Mouse (Mus musculus) right cerebral cortex, postnatal 4 days (tissue): ENCODE results near the gene Plekhb2.

Experiments
- DNase-seq: peaks from one replicate; pipeline ENCODE4 v3.0.0-alpha.2; 2022

Plekhb2 gene

DNA sequence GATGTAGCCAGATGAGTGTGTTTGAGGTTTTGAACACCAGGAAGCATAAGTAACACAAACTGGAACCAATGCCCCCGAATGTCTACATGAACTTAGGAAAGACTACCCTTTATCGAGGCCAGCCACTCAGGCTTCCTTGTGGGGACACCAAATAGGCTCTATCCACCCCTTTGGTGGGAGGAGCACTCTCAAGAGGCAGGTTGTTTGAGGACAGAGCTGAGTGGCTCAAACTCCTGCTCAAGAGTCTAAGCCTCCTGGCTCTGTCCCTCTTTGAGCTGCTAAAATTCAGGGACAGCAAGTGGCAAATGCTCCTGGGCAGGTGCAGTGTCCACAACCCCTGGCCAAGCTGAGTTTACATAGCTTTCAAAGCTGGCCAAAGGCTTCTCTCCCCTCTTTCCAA is 14.9 kb upstream of the Plekhb2 start:
- no peak for DNase-seq

DNA sequence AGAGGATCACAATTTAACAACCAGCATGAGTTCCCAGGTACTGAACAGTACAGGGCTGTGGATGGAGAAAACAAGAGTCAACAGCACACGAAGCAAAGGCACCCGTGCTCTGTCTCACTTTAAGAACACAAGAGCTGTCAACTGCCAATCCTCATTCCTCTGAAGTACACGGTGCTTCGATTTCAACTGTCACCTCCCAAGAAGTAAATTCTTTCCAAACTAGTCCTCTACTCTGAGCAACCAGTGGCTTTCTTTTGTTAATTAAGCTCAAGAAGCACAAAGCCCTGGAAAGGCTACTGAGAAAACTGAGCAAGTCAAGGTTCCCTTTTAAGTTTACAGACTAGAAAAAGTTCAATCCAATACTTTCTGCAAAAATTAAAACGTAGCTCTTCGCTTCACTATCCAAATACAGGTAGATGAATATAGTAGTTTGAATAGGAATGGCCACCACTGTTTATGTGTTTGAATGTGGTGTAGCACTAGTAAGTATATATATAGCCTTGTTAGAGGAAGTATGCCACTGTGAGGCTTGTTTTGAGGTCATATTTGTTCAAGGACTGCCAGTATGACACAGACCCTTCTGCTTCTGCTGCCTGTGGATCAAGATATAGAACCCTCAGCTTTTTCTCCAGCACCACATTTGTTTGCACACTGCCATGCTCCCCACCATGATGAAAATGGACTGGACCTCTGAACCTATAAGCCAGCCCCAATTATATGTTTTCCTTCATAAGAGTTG is 11.7 kb upstream of the Plekhb2 start:
- DNase-seq: no peak

DNA sequence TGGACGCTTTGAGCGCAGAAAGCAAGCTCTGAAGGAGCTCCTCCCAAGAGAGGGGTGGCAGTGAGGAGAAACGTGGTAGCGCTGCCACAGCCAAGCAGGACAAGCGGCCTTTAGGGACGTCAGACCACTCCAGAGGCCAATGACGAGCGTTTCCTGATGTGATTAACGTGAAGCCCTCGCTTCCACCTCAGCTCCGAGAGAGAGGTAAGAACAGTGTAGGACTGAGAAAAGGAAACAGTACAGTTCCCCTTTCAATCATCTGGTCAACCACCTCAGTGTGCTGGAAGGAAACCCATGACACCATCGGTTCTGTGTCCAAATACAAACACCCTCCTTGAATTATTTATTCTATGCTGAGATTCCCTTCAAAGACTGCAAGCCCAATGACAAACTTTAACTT is 10.5 kb upstream of the Plekhb2 start:
- no peak for DNase-seq

- no peak for DNase-seq
Observed at GRCm38 (mm10) chr1:34841709-34842388, 7.9 kb upstream of the Plekhb2 start.

GRCm38 (mm10) chr1:34842389-34842861 is 7.4 kb upstream of the Plekhb2 start:
- DNase-seq: peak; percentile 63

- peak; percentile 89 for DNase-seq
Observed at GRCm38 (mm10) chr1:34842887-34843618, 6.7 kb upstream of the Plekhb2 start, which contains the start of gene Fam168b. Gene Fam168b (minus strand): TSS chr1:34843065.

GRCm38 (mm10) chr1:34847070-34847469 is 2.7 kb upstream of the Plekhb2 start:
- DNase-seq: no peak

DNA sequence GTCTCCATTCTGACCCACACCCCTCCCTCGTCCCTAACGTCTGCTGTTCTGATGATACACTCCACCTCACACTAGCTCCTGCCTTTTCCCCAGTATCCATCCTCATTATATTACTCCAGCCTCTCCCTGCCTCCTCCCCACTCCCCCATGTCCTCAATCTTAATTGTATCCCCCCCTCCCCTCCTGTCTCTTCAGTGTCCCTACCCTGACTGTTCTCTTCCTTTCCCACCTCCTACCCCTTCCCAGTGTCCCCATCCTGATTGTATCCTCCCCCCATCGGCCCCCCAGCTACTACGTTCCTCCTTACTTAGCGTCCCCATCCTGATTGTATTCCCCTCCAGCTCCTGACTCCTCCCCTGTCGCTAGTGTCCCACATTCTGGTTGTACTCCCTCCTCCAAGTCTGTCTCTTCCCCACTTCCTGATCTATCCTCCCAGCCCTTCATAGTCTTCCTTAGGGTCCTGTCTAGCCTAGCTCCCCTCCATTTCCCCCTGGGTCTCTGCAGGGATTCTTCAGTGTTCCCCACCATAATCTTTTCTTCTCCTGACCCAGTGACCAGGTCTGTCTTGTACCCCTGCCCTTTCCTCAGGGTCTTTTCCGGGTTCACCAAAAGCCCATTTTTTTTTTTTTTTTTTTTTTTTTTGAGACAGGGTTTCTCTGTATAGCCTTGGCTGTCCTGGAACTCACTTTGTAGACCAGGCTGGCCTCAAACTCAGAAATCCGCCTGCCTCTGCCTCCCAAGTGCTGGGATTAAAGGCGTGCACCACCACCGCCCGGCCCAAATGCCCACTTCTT is 764 bp downstream of the Plekhb2 start:
- DNase-seq: no peak

DNA sequence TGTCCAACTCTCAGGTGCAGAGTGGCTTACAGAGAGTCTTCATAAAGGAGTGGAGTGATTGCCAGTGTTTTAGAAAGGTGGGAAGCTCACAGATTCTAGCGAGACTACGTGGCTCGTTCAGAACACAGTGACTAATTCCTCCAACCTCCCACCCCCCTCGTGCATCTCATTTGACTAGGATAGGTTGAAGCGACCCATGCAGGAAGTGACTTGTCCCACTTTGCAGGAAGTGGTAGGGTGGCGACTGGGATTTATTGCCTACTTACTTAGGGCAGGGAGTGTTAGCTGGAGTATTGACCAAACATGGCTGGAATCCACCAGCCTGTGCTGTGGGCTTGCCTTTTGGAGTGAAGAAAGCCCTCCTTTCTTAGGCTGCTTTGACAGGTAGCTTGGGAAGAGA is 1.8 kb downstream of the Plekhb2 start:
- no peak for DNase-seq

GRCm38 (mm10) chr1:34852116-34852878 is 2.5 kb downstream of the Plekhb2 start:
- no peak for DNase-seq

DNA sequence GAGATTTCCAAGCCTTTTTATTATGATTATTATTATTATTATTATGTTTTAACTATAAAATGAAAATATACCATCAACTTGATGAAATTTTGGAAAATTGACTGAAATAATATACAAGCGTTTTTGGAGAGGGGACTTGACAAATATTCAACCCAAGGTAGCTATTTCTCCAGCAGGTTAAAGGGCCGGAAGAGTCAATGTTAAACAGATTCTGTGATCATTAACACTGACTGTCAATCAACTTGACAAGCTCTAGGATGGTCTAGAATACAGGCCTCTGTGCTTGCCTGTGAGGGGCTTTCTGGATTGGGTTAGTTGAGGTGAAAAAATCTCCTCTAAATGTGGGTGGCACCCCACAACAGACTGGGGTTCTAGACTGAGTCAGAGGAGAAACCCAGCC is 4.0 kb downstream of the Plekhb2 start:
- no peak for DNase-seq

DNA sequence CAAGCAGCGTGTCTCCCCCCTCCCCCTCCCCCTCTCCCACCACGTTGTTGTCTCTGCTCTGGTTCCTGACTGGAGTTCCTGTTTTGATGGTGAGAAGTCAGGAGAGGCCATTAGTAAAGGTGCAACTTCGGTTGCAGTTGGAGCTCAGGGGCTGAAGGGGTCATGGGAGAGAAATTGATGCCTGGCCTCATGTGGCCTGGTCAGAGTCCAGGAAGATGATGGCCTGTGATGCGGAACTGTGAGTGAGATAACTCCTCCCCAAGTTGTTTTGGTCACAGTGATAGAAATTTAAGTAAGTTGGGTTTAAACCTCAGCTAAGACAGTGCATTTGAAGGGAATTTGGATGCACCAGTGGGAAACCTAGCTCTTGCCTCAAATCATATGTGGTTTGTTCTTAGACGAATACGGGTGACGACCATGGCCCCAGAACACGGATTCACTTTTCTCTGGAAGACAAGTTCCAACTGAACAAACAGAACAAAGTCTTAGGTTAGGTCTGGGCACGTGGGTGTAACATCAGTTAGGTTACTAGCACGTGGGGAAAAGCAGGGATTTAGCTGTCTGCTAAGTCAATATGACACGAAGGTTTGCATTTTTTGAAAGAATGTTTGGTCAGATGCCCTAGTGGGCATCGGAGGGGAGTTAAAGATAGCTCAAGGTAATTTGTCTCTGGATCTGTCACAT is 5.4 kb downstream of the Plekhb2 start:
- no peak for DNase-seq

GRCm38 (mm10) chr1:34858671-34859070 is 8.9 kb downstream of the Plekhb2 start:
- DNase-seq: no peak

GRCm38 (mm10) chr1:34859761-34860160 is 10.0 kb downstream of the Plekhb2 start:
- DNase-seq: no peak

GRCm38 (mm10) chr1:34860205-34860604 is 10.4 kb downstream of the Plekhb2 start:
- DNase-seq: no peak

GRCm38 (mm10) chr1:34862877-34863276 is 13.1 kb downstream of the Plekhb2 start:
- DNase-seq: no peak

- no peak for DNase-seq
Observed at GRCm38 (mm10) chr1:34863323-34863722, 13.5 kb downstream of the Plekhb2 start.

DNA sequence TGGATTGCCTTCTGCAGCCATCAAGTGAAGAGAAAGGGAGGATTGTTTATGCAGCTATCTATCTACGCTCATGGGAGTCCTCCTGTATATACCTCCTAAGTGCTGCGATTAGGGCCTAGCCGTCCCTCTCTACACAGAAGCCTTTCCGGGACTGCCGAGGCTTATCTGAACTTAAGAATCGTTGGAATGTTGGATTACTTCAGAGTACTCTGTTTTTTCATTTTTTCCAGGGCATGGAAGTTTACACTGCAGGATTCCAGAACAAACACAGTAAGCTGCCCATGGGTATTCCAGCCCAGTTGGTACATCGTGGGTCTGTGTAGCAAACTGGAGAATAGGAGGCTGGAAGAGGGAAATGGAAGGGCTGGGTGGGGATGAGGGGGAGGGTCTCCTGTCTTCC is 14.5 kb downstream of the Plekhb2 start:
- no peak for DNase-seq

GRCm38 (mm10) chr1:34865866-34866265 is 16.1 kb downstream of the Plekhb2 start:
- DNase-seq: no peak

- DNase-seq: peak; percentile 87
Observed at GRCm38 (mm10) chr1:34866815-34867573, 17.2 kb downstream of the Plekhb2 start.

- no peak for DNase-seq
Observed at GRCm38 (mm10) chr1:34867574-34867955, 17.8 kb downstream of the Plekhb2 start.
